Mouse (Mus musculus): ENCODE data around the gene Olfr301.

DNA sequence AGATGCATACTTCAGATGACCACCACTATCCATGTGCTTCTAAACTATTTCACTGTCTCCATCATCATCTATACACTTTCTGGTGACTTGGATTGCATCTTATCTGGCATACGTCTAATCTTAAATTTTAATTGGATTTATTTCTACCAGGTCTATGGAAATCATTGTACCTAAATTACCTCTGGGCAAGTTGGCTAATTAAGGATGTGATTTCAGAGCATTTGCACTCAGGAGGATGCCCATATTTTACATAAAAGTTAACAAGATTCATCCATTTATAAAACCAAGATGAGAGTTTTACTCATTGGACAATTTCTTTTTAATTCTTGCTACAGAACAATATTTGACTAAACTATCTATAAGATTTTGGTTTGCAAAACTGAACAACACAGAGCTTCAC, 56.0 kb downstream of the Olfr301 start, which contains the start of gene Olfr299:
- no peak for TF ChIP-seq POLR2A (IDR thresholded peaks at IDR 0.05; ENCODE audit: borderline replicate concordance, extremely low read depth, insufficient read depth, insufficient read length, poor library complexity, severe bottlenecking)
- TF ChIP-seq CTCF (IDR thresholded peaks at IDR 0.05; ENCODE audit: borderline replicate concordance, extremely low read depth, insufficient read depth, insufficient read length), result no peak

Measured in brain, embryonic 14.5 days (tissue).